Mouse (Mus musculus) forebrain, embryonic 10.5 days (tissue): ENCODE measurements at regions not wholly inside any gene's neighbourhood (a gene's known extent, or its start where the extent isn't known, plus 50 kb on each side); places are given as distances from the start of the nearest gene placed in this dataset.

ENCODE experiments used
- DNase-seq: peaks from one replicate; pipeline ENCODE4 v3.0.0-alpha.2; 2017; ENCODE audit warnings: low spot score; ENCODE audit errors: extremely low spot score
- H3K27ac ChIP-seq: fragments of 300-500 bp; sonication (generic); 2 replicates; pipeline ENCODE4 v1.5.1; 2016; ENCODE audit warnings: mild to moderate bottlenecking
- H3K27me3 ChIP-seq: fragments of 300-500 bp; sonication (generic); 2 replicates; pipeline ENCODE4 v1.6.1; 2016; ENCODE audit warnings: mild to moderate bottlenecking; ENCODE audit not compliant: poor library complexity, severe bottlenecking
- H3K36me3 ChIP-seq: fragments of 300-500 bp; sonication (generic); replicated peaks from 2 replicates; pipeline ENCODE4 v1.6.1; 2016; ENCODE audit warnings: mild to moderate bottlenecking, moderate library complexity
- H3K4me1 ChIP-seq: fragments of 300-500 bp; sonication (generic); 2 replicates; pipeline ENCODE4 v1.6.1; 2016
- H3K4me3 ChIP-seq: fragments of 300-500 bp; sonication (generic); 2 replicates; pipeline ENCODE4 v1.5.1; 2016; ENCODE audit warnings: mild to moderate bottlenecking, moderate library complexity
- H3K9me3 ChIP-seq: fragments of 300-500 bp; sonication (generic); 2 replicates; pipeline ENCODE4 v1.6.1; 2016; ENCODE audit warnings: mild to moderate bottlenecking, moderate library complexity
- WGBS: fragments of 180-500 bp; shearing (Covaris S2); methylation state at CpG from one replicate; pipeline ENCODE4 v1.1.7; 2016; 5-methylcytosine and 5-hydroxymethylcytosine counted together

- no peak overlapping the region for H3K27ac ChIP-seq
- 91% methylated on average over 4 of the region's 4 CpGs for WGBS
- H3K36me3 ChIP-seq = no peaks in the 10 kb centered on the region
- no peaks in the 10 kb centered on the region for H3K9me3 ChIP-seq
- H3K4me3 ChIP-seq = no peak overlapping the region
- H3K4me1 ChIP-seq = no peaks in the 10 kb centered on the region
- no peak for DNase-seq
- H3K27me3 ChIP-seq = no peaks in the 10 kb centered on the region
These were observed 197.2 kb upstream of the Mmadhc start for GRCm38 (mm10) chr2:50493597-50494335.

DNA sequence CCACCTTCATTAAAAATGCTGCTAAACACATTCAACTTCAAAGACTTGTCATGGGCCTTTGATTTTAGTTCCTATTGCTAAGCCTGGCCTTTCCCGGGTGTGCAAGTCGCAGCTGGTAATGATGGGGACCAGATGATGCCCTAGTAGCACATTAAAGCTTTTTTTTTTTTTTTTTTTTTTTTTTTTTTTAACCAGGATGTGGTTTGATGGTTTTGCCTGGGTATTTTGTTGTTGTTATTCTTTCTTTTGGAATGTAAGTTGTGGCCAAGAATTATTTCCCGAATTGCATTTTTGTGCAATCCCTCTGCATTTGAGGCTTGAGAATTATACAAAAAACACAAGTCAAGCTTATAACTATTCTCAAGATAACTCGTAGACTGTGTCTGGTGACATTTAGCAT, 167.2 kb upstream of the Mmadhc start:
- no peak overlapping the region for H3K27ac ChIP-seq
- DNase-seq = no peak
- 75% methylated on average over 4 of the region's 4 CpGs for WGBS
- no peaks in the 10 kb centered on the region for H3K4me1 ChIP-seq
- no peaks in the 10 kb centered on the region for H3K27me3 ChIP-seq
- no peak overlapping the region for H3K4me3 ChIP-seq
- H3K9me3 ChIP-seq = peaks cover 6% of the 10 kb centered on the region; the same call in 1 of the 2 replicates
- no peaks in the 10 kb centered on the region for H3K36me3 ChIP-seq

GRCm38 (mm10) chr2:50462378-50462777, 165.8 kb upstream of the Mmadhc start:
- Histone ChIP-seq H3K36me3 (no peaks in the 10 kb centered on the region), H3K9me3 (peaks cover 9% of the 10 kb centered on the region; the same call in 1 of the 2 replicates), H3K27me3 (no peaks in the 10 kb centered on the region), H3K4me1 (no peaks in the 10 kb centered on the region), H3K27ac (no peak overlapping the region), H3K4me3 (no peak overlapping the region)
- WGBS = 96% methylated on average over 1 of the region's 1 CpGs
- DNase-seq = no peak

DNA sequence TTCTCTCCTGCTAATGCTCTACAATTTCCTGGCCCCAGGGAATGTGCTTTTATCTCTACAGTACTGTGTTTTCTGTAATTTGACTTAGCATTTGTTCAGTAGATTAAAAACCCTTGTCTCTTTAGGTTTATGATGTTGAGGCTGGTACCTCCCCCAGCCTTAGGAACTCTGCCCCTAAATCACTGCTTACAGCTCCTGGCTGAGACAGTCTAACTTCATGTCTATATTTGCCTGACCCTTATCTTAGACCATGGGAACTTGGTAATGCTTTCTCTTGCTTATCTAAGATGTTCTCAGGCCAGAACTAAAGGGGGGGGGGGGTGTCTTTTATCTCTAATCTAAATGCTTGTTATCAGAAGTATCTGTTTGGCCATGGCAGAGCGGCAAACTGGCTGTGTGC, 160.1 kb upstream of the Mmadhc start:
- Histone ChIP-seq H3K36me3 (no peaks in the 10 kb centered on the region), H3K4me3 (no peak overlapping the region), H3K27me3 (no peaks in the 10 kb centered on the region), H3K4me1 (0 out of 2 replicates have a peak, but pooled peaks cover 5% of the 10 kb centered on the region), H3K27ac (no peak overlapping the region), H3K9me3 (peaks cover 9% of the 10 kb centered on the region; the same call in 1 of the 2 replicates)
- no peak for DNase-seq
- 86% methylated on average over 1 of the region's 1 CpGs for WGBS

- Histone ChIP-seq H3K4me1 (peaks cover 4% of the 10 kb centered on the region; the same call in 1 of the 2 replicates), H3K27me3 (no peaks in the 10 kb centered on the region), H3K4me3 (no peak overlapping the region), H3K9me3 (no peaks in the 10 kb centered on the region), H3K36me3 (no peaks in the 10 kb centered on the region), H3K27ac (no peak overlapping the region)
- no peak for DNase-seq
These were observed 151.5 kb upstream of the Mmadhc start for GRCm38 (mm10) chr2:50448117-50448516.

GRCm38 (mm10) chr2:50445963-50446485, 149.4 kb upstream of the Mmadhc start:
- 77% methylated on average over 2 of the region's 2 CpGs for WGBS
- DNase-seq = no peak

GRCm38 (mm10) chr2:50440333-50440732, 143.7 kb upstream of the Mmadhc start:
- DNase-seq = no peak
- H3K4me1 ChIP-seq = peaks cover 5% of the 10 kb centered on the region; the same call in 1 of the 2 replicates
- H3K9me3 ChIP-seq = no peaks in the 10 kb centered on the region
- H3K4me3 ChIP-seq = no peak overlapping the region
- H3K36me3 ChIP-seq = no peaks in the 10 kb centered on the region
- H3K27ac ChIP-seq = no peak overlapping the region
- H3K27me3 ChIP-seq = no peaks in the 10 kb centered on the region

More at GRCm38 (mm10) chr2:50445963-50446485, 149.4 kb upstream of the Mmadhc start:
- no peak overlapping the region for H3K27ac ChIP-seq
- no peak overlapping the region for H3K4me3 ChIP-seq
- H3K27me3 ChIP-seq = no peaks in the 10 kb centered on the region
- no peaks in the 10 kb centered on the region for H3K36me3 ChIP-seq
- H3K9me3 ChIP-seq = no peaks in the 10 kb centered on the region
- H3K4me1 ChIP-seq = peaks cover 5% of the 10 kb centered on the region; the same call in 1 of the 2 replicates

- Histone ChIP-seq H3K9me3 (no peaks in the 10 kb centered on the region), H3K4me3 (no peak overlapping the region), H3K27me3 (no peaks in the 10 kb centered on the region), H3K36me3 (no peaks in the 10 kb centered on the region), H3K27ac (no peak overlapping the region), H3K4me1 (no peaks in the 10 kb centered on the region)
- DNase-seq = no peak
- WGBS = 94% methylated on average over 4 of the region's 4 CpGs
These were observed 136.6 kb upstream of the Mmadhc start for GRCm38 (mm10) chr2:50433166-50433565.

GRCm38 (mm10) chr2:50425151-50425550, 128.6 kb upstream of the Mmadhc start:
- Histone ChIP-seq H3K36me3 (no peaks in the 10 kb centered on the region), H3K4me3 (no peak overlapping the region), H3K9me3 (no peaks in the 10 kb centered on the region), H3K27ac (no peak overlapping the region), H3K27me3 (no peaks in the 10 kb centered on the region), H3K4me1 (no peaks in the 10 kb centered on the region)
- no peak for DNase-seq
- WGBS = 92% methylated on average over 3 of the region's 3 CpGs

DNA sequence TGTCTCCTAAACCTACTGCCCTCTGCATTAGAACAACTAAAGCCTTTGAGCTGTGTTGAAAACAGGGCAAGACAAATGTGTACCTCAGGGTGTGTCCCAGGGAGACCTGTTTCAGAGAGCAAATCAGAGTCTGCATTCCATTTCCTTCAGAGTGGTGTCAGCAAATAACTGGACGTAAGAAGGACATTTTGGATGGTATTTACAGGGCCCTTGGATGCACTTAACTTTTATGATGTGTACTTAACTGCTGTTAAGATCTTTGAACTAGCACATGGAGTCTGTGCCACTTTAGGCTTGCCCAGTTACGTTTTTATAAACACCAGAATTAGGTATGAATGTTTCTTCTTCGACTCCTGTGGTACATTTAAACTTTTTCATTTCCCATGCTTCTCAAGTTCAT, 123.0 kb upstream of the Mmadhc start:
- H3K27me3 ChIP-seq = no peaks in the 10 kb centered on the region
- no peaks in the 10 kb centered on the region for H3K4me1 ChIP-seq
- no peak for DNase-seq
- no peaks in the 10 kb centered on the region for H3K36me3 ChIP-seq
- no peak overlapping the region for H3K4me3 ChIP-seq
- H3K9me3 ChIP-seq = no peaks in the 10 kb centered on the region
- 88% methylated on average over 3 of the region's 3 CpGs for WGBS
- H3K27ac ChIP-seq = no peak overlapping the region

GRCm38 (mm10) chr2:50417643-50418042, 121.0 kb upstream of the Mmadhc start:
- Histone ChIP-seq H3K4me1 (no peaks in the 10 kb centered on the region), H3K27ac (no peak overlapping the region), H3K4me3 (no peak overlapping the region), H3K27me3 (no peaks in the 10 kb centered on the region), H3K9me3 (no peaks in the 10 kb centered on the region), H3K36me3 (no peaks in the 10 kb centered on the region)
- no peak for DNase-seq
- WGBS = 89% methylated on average over 5 of the region's 5 CpGs

GRCm38 (mm10) chr2:50417135-50417534, 120.5 kb upstream of the Mmadhc start:
- no peak for DNase-seq
- H3K4me3 ChIP-seq = no peak overlapping the region
- H3K27ac ChIP-seq = no peak overlapping the region
- H3K27me3 ChIP-seq = no peaks in the 10 kb centered on the region
- H3K4me1 ChIP-seq = no peaks in the 10 kb centered on the region
- WGBS = 95% methylated on average over 5 of the region's 5 CpGs
- H3K36me3 ChIP-seq = no peaks in the 10 kb centered on the region
- no peaks in the 10 kb centered on the region for H3K9me3 ChIP-seq

- Histone ChIP-seq H3K9me3 (no peaks in the 10 kb centered on the region), H3K4me3 (no peak overlapping the region), H3K27me3 (no peaks in the 10 kb centered on the region), H3K27ac (no peak overlapping the region), H3K36me3 (no peaks in the 10 kb centered on the region), H3K4me1 (no peaks in the 10 kb centered on the region)
- WGBS = 88% methylated on average over 2 of the region's 2 CpGs
- DNase-seq = no peak
These were observed 119.5 kb upstream of the Mmadhc start for GRCm38 (mm10) chr2:50416056-50416455.
